Mouse (Mus musculus) lung, embryonic 14.5 days (tissue): Measurements from ENCODE around the gene Ifi202b. TPM values are rescaled to one million over a fixed set of nuclear protein-coding genes. Genes with fewer than 3 reads are reported as not detected.
"Not testable (repeated sequence)": the region's sequence is repeated elsewhere in the genome, so short reads cannot be mapped to it uniquely, and the experiment has no call there.

Experiments
- ATAC-seq: fragments of 200-750 bp; cut with Nextera tagmentation; 2 replicates; pipeline ENCODE4 v1.8.0; 2017; ENCODE audit warnings: mild to moderate bottlenecking, moderate TSS enrichment, moderate library complexity; ENCODE audit not compliant: insufficient read depth
- DNase-seq: peaks from one replicate; pipeline ENCODE4 v3.0.0-alpha.2; 2015
- H3K27ac ChIP-seq: fragments of 300-500 bp; sonication (generic); 2 replicates; pipeline ENCODE4 v1.5.1; 2014; ENCODE audit warnings: low read depth, mild to moderate bottlenecking, moderate library complexity
- H3K27me3 ChIP-seq: fragments of 300-500 bp; sonication (generic); 2 replicates; pipeline ENCODE4 v1.6.1; 2014; ENCODE audit warnings: low read length, control low read depth; ENCODE audit not compliant: insufficient read depth
- H3K36me3 ChIP-seq: fragments of 300-500 bp; sonication (generic); 2 replicates; pipeline ENCODE4 v1.6.1; 2014; ENCODE audit warnings: control low read depth; ENCODE audit not compliant: insufficient read depth
- H3K4me1 ChIP-seq: fragments of 300-500 bp; sonication (generic); 2 replicates; pipeline ENCODE4 v1.6.1; 2014; ENCODE audit warnings: antibody characterized with exemption, control low read depth; ENCODE audit not compliant: insufficient read depth
- H3K4me2 ChIP-seq: fragments of 300-500 bp; sonication (generic); 2 replicates; pipeline ENCODE4 v1.6.1; 2014; ENCODE audit warnings: mild to moderate bottlenecking
- H3K4me3 ChIP-seq: fragments of 300-500 bp; sonication (generic); 2 replicates; pipeline ENCODE4 v1.5.1; 2014; ENCODE audit warnings: low read depth, low read length
- H3K9ac ChIP-seq: fragments of 300-500 bp; sonication (generic); 2 replicates; pipeline ENCODE4 v1.6.1; 2014
- H3K9me3 ChIP-seq: fragments of 300-500 bp; sonication (generic); 2 replicates; pipeline ENCODE4 v1.6.1; 2016; ENCODE audit warnings: low read depth, low read length, control low read depth
- CTCF ChIP-seq: IDR thresholded peaks from 2 replicates; pipeline ENCODE4 v1.5.1; 2016; ENCODE audit warnings: antibody characterized with exemption, low read depth
- WGBS: fragments of 180-500 bp; shearing (Covaris S2); extraction: QIAGEN DNeasy Blood & Tissue Kit; methylation state at CpG from one replicate; pipeline ENCODE4 v1.1.7; 2014; 5-methylcytosine and 5-hydroxymethylcytosine counted together
- polyA plus RNA-seq: library from polyadenylated mRNA; unstranded; fragments of >200 nt; fragmentation: Nextera tagmentation; extraction: Ambion mirVana; gene quantifications from 2 replicates; pipeline ENCODE4 v1.2.1, GENCODE M21; 2014

Ifi202b gene
- polyA plus RNA-seq, 1 experiment from 2014 or later, result not detected

DNA sequence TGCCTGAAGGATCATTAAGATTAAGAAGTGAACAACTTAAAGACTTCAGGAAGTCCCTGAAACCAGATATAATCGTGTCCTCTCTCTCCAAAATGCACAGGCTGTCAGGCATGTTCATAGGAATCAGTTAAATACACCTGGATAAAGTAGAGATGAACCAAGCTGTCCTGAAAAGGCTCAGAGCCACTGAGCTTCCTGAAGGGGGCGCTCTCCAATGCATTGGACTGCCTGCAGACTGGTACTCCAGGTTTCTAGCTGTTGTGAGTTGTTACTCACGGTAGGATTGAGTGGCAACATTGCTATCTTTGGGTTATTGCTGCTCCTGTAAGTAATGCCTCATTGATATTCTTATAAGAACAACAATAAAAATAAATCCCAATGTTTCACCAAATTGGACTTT, 63.3 kb downstream of the Ifi202b start:
- not testable (repeated sequence) for H3K9me3 ChIP-seq, ATAC-seq, H3K36me3 ChIP-seq, H3K4me3 ChIP-seq, H3K27me3 ChIP-seq, H3K4me2 ChIP-seq, H3K9ac ChIP-seq, H3K4me1 ChIP-seq, DNase-seq, H3K27ac ChIP-seq
- 48% methylated on average over 3 of the region's 3 CpGs for WGBS

GRCm38 (mm10) chr1:173914559-173914958, 68.0 kb downstream of the Ifi202b start:
- no peak for DNase-seq
- Histone ChIP-seq H3K27me3 (no peaks in the 10 kb centered on the region), H3K4me1 (no peaks in the 10 kb centered on the region), H3K9ac (no peak overlapping the region), H3K9me3 (no peaks in the 10 kb centered on the region), H3K4me2 (no peak overlapping the region), H3K4me3 (no peak overlapping the region), H3K36me3 (no peaks in the 10 kb centered on the region), H3K27ac (no peak overlapping the region)
- no peak for ATAC-seq
- no peak for TF ChIP-seq CTCF
- WGBS, result 73% methylated on average over 2 of the region's 2 CpGs

- H3K9me3 ChIP-seq, H3K4me2 ChIP-seq, H3K9ac ChIP-seq, ATAC-seq, H3K27me3 ChIP-seq, H3K4me1 ChIP-seq, H3K27ac ChIP-seq, H3K36me3 ChIP-seq, DNase-seq, H3K4me3 ChIP-seq: not testable (repeated sequence)
These were observed 69.2 kb downstream of the Ifi202b start for GRCm38 (mm10) chr1:173913256-173913791.

Other genes with a start within 250 kb of the Ifi202b start
- 1.2 and 1.4 TPM in 2 replicates for gene Ifi207, start 241.0 kb downstream of the Ifi202b start, polyA plus RNA-seq
- 1.2 and 2.0 TPM in 2 replicates for gene Ifi204, start 215.8 kb downstream of the Ifi202b start, polyA plus RNA-seq
- 0.32 and 0.49 TPM in 2 replicates for gene Ifi211, start 69.7 kb downstream of the Ifi202b start, polyA plus RNA-seq
- 0.84 and 1.4 TPM in 2 replicates for gene Mndal, start 40.3 kb downstream of the Ifi202b start, polyA plus RNA-seq
- gene Ifi203, start 40.1 kb downstream of the Ifi202b start, polyA plus RNA-seq, result 0.83 and 1.1 TPM in 2 replicates
- gene Ifi205, start 49.1 kb upstream of the Ifi202b start, polyA plus RNA-seq, result 0.26 and 0.30 TPM in 2 replicates
- gene Olfr433, start 58.0 kb upstream of the Ifi202b start, polyA plus RNA-seq, result 0.07 TPM in 1 of 2 replicates, not detected in the other
- gene Olfr432, start 66.5 kb upstream of the Ifi202b start, polyA plus RNA-seq, result not detected in 2 replicates
- gene Olfr430, start 83.9 kb upstream of the Ifi202b start, polyA plus RNA-seq, result not detected in 2 replicates
- gene Olfr429, start 101.6 kb upstream of the Ifi202b start, polyA plus RNA-seq, result not detected in 2 replicates
- not detected in 2 replicates for gene Olfr427, start 114.1 kb upstream of the Ifi202b start, polyA plus RNA-seq
- not detected in 2 replicates for gene Olfr231, start 138.4 kb upstream of the Ifi202b start, polyA plus RNA-seq
- not detected in 2 replicates for gene Olfr424, start 148.8 kb upstream of the Ifi202b start, polyA plus RNA-seq
- not detected in 2 replicates for gene Olfr420, start 172.9 kb upstream of the Ifi202b start, polyA plus RNA-seq
- 0.30 and 0.67 TPM in 2 replicates for gene Spta1, start 190.0 kb upstream of the Ifi202b start, polyA plus RNA-seq